Mouse (Mus musculus) kidney, adult 8-10 months (tissue): ENCODE measurements around the gene Bcl2.

ENCODE experiments used
- DNase-seq, 2 experiments: peaks; one replicate each; pipeline ENCODE4 v3.0.0; 2022

Bcl2 gene

GRCm38 (mm10) chr1:106712330-106712729, 1.7 kb downstream of the Bcl2 start:
- peak; percentile 32 to 61 for DNase-seq

GRCm38 (mm10) chr1:106711356-106712125, 2.5 kb downstream of the Bcl2 start:
- no peak for DNase-seq

- DNase-seq: no peak
These were observed 3.9 kb downstream of the Bcl2 start for GRCm38 (mm10) chr1:106710202-106710601.

- no peak for DNase-seq
These were observed 6.8 kb downstream of the Bcl2 start for GRCm38 (mm10) chr1:106707036-106707880.

GRCm38 (mm10) chr1:106703183-106703582, 10.9 kb downstream of the Bcl2 start:
- DNase-seq: no peak

GRCm38 (mm10) chr1:106702471-106703175, 11.5 kb downstream of the Bcl2 start:
- DNase-seq: no peak

GRCm38 (mm10) chr1:106700520-106701114, 13.5 kb downstream of the Bcl2 start:
- DNase-seq: no peak

GRCm38 (mm10) chr1:106696472-106696871, 17.6 kb downstream of the Bcl2 start:
- no peak for DNase-seq

- DNase-seq: no peak
These were observed 18.4 kb downstream of the Bcl2 start for GRCm38 (mm10) chr1:106695649-106696048.

GRCm38 (mm10) chr1:106694316-106694715, 19.8 kb downstream of the Bcl2 start:
- DNase-seq: peak; percentile 38 to 51

- no peak for DNase-seq
These were observed 21.5 kb downstream of the Bcl2 start for GRCm38 (mm10) chr1:106692599-106692998.

- DNase-seq: no peak
These were observed 23.2 kb downstream of the Bcl2 start for GRCm38 (mm10) chr1:106690887-106691286.

- DNase-seq: no peak
These were observed 25.9 kb downstream of the Bcl2 start for GRCm38 (mm10) chr1:106688161-106688516.

- peak; percentile 68 to 78 for DNase-seq
These were observed 26.5 kb downstream of the Bcl2 start for GRCm38 (mm10) chr1:106687435-106688160.

GRCm38 (mm10) chr1:106685702-106686101, 28.4 kb downstream of the Bcl2 start:
- DNase-seq: no peak

- no peak for DNase-seq
These were observed 29.5 kb downstream of the Bcl2 start for GRCm38 (mm10) chr1:106684546-106684945.

GRCm38 (mm10) chr1:106682829-106683228, 31.2 kb downstream of the Bcl2 start:
- no peak for DNase-seq

GRCm38 (mm10) chr1:106679800-106680515, 34.1 kb downstream of the Bcl2 start:
- no peak for DNase-seq

- no peak for DNase-seq
These were observed 36.0 kb downstream of the Bcl2 start for GRCm38 (mm10) chr1:106678060-106678478.

- no peak for DNase-seq
These were observed 47.7 kb downstream of the Bcl2 start for GRCm38 (mm10) chr1:106666140-106667088.
